Mouse (Mus musculus) E14TG2a.4 (cell line): ENCODE measurements around the gene Gm10486.
"Not testable (repeated sequence)": the region's sequence is repeated elsewhere in the genome, so short reads cannot be mapped to it uniquely, and the experiment has no call there.

Source experiments
- H3K27me3 ChIP-seq: 2 replicates; pipeline ENCODE4 v1.6.1; 2014; ENCODE audit warnings: low read length, control low read depth; ENCODE audit not compliant: insufficient read depth
- H3K36me3 ChIP-seq: 2 replicates; pipeline ENCODE4 v1.6.1; 2014; ENCODE audit warnings: low read length, control low read depth; ENCODE audit not compliant: insufficient read depth
- H3K4me1 ChIP-seq: replicated peaks from 2 replicates; pipeline ENCODE4 v1.6.1; 2014; ENCODE audit warnings: low read depth, low read length, control low read depth
- H3K4me3 ChIP-seq: replicated peaks from 2 replicates; pipeline ENCODE4 v1.5.1; 2014; ENCODE audit warnings: mild to moderate bottlenecking, low read length
- H3K9me3 ChIP-seq: 2 replicates; pipeline ENCODE4 v1.6.1; 2014; ENCODE audit warnings: low read length, control low read depth

Gene Gm10486

GRCm38 (mm10) chrX:35067084-35067483 lies at the start of gene Gm10486:
Gene Gm10486 (plus strand): TSS chrX:35067384.
- H3K4me3 ChIP-seq, H3K9me3 ChIP-seq, H3K4me1 ChIP-seq, H3K36me3 ChIP-seq, H3K27me3 ChIP-seq: not testable (repeated sequence)
